Mouse (Mus musculus): ENCODE results near the gene Lypd6b.

DNA sequence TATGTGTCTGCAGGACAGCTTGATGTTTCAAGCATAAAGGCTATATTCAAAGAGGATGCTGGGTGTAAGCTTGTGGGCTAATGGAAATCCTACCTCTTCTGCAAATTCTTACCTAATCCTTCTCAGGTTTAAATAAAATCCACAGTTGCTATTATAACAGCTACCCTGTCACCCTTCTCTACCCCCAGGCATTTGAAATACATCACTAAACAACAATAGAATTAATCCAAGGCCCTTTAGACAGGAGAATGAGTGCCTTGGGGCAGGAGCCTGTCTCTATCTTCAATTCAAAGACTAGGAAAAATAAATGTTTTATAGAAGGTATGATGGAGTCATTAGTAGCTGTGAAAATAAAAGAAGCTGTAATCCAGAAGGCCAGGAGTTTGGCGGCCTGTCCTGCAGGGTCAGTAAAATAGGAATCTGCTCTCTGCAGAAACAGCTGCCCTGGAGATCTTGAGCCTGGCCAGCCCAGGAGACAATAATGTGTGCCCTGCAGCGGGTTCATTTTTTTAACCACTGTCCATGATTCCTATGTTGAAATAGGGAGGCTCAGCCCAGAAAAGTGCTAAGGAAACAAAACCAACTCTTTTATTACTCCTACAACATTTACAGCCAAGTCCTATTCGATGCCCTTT is 124.9 kb downstream of the Lypd6b start:
- TF ChIP-seq CTCF (IDR thresholded peaks at IDR 0.05; ENCODE audit: borderline replicate concordance, extremely low read depth, insufficient read depth, insufficient read length) = no peak
- TF ChIP-seq POLR2A (IDR thresholded peaks at IDR 0.05; ENCODE audit: borderline replicate concordance, extremely low read depth, insufficient read depth, insufficient read length, poor library complexity, severe bottlenecking) = no peak
